Mouse (Mus musculus): ENCODE results near the gene Cyp2d26. TPM values are rescaled to one million over a fixed set of nuclear protein-coding genes. Genes with fewer than 3 reads are reported as not detected.

Gene Cyp2d26
- polyA plus RNA-seq, 1 experiment, result 0.30 TPM

GRCm38 (mm10) chr15:82814806-82815205, 20.7 kb upstream of the Cyp2d26 start:
- H3K4me3 ChIP-seq (ENCODE audit: extremely low read depth, insufficient read depth, insufficient read length), result no peak overlapping the region
- no peaks in the 10 kb centered on the region for H3K27me3 ChIP-seq (ENCODE audit: control insufficient read depth, insufficient read depth, low read length)
- H3K27ac ChIP-seq (ENCODE audit: insufficient read depth, low read length), result no peak overlapping the region
- peaks cover 26% of the 10 kb centered on the region for H3K36me3 ChIP-seq (ENCODE audit: control insufficient read depth, insufficient read depth, low read length)
- DNase-seq (ENCODE audit: low read depth in 1 of 2, low spot score in 2 of 2), result peak; percentile 26 to 51
- H3K4me1 ChIP-seq (ENCODE audit: control insufficient read depth, insufficient read depth, insufficient read length), result no peaks in the 10 kb centered on the region
- TF ChIP-seq POLR2A (IDR thresholded peaks at IDR 0.05; ENCODE audit: low read depth, low read length) (no peak), CTCF (IDR thresholded peaks at IDR 0.05; ENCODE audit: extremely low read depth, insufficient read depth, insufficient read length, insufficient replicate concordance) (peak; percentile 73; the same call in 1 of the 2 replicates)
- WGBS, result 79% methylated on average over 4 of the region's 4 CpGs

- TF ChIP-seq POLR2A (IDR thresholded peaks at IDR 0.05; ENCODE audit: low read depth, low read length) (no peak), CTCF (IDR thresholded peaks at IDR 0.05; ENCODE audit: extremely low read depth, insufficient read depth, insufficient read length, insufficient replicate concordance) (no peak)
- Histone ChIP-seq H3K4me1 (ENCODE audit: control insufficient read depth, insufficient read depth, insufficient read length) (no peaks in the 10 kb centered on the region), H3K27ac (ENCODE audit: insufficient read depth, low read length) (no peak overlapping the region), H3K36me3 (ENCODE audit: control insufficient read depth, insufficient read depth, low read length) (peaks cover 26% of the 10 kb centered on the region), H3K27me3 (ENCODE audit: control insufficient read depth, insufficient read depth, low read length) (no peaks in the 10 kb centered on the region), H3K4me3 (ENCODE audit: extremely low read depth, insufficient read depth, insufficient read length) (no peak overlapping the region)
- WGBS, result 88% methylated on average over 7 of the region's 7 CpGs
- DNase-seq (ENCODE audit: low read depth in 1 of 2, low spot score in 2 of 2), result no peak
These were observed 20.2 kb upstream of the Cyp2d26 start for GRCm38 (mm10) chr15:82814321-82814720.

- H3K27ac ChIP-seq (ENCODE audit: insufficient read depth, low read length), result no peak overlapping the region
- TF ChIP-seq POLR2A (IDR thresholded peaks at IDR 0.05; ENCODE audit: low read depth, low read length) (no peak), CTCF (IDR thresholded peaks at IDR 0.05; ENCODE audit: extremely low read depth, insufficient read depth, insufficient read length, insufficient replicate concordance) (no peak)
- H3K36me3 ChIP-seq (ENCODE audit: control insufficient read depth, insufficient read depth, low read length), result peaks cover 28% of the 10 kb centered on the region
- H3K27me3 ChIP-seq (ENCODE audit: control insufficient read depth, insufficient read depth, low read length), result no peaks in the 10 kb centered on the region
- WGBS, result 76% methylated on average over 1 of the region's 1 CpGs
- H3K4me1 ChIP-seq (ENCODE audit: control insufficient read depth, insufficient read depth, insufficient read length), result no peaks in the 10 kb centered on the region
- no peak for DNase-seq (ENCODE audit: low read depth in 1 of 2, low spot score in 2 of 2)
- H3K4me3 ChIP-seq (ENCODE audit: extremely low read depth, insufficient read depth, insufficient read length), result no peak overlapping the region
These were observed 16.5 kb upstream of the Cyp2d26 start for GRCm38 (mm10) chr15:82810556-82810955.

- WGBS, result 81% methylated on average over 6 of the region's 6 CpGs
- Histone ChIP-seq H3K4me3 (ENCODE audit: extremely low read depth, insufficient read depth, insufficient read length) (no peak overlapping the region), H3K36me3 (ENCODE audit: control insufficient read depth, insufficient read depth, low read length) (peaks cover 25% of the 10 kb centered on the region), H3K4me1 (ENCODE audit: control insufficient read depth, insufficient read depth, insufficient read length) (no peaks in the 10 kb centered on the region), H3K27me3 (ENCODE audit: control insufficient read depth, insufficient read depth, low read length) (no peaks in the 10 kb centered on the region), H3K27ac (ENCODE audit: insufficient read depth, low read length) (no peak overlapping the region)
- no peak for TF ChIP-seq CTCF (IDR thresholded peaks at IDR 0.05; ENCODE audit: extremely low read depth, insufficient read depth, insufficient read length, insufficient replicate concordance)
- no peak for TF ChIP-seq POLR2A (IDR thresholded peaks at IDR 0.05; ENCODE audit: low read depth, low read length)
- DNase-seq (ENCODE audit: low read depth in 1 of 2, low spot score in 2 of 2), result no peak
These were observed 15.4 kb upstream of the Cyp2d26 start for GRCm38 (mm10) chr15:82809511-82809910.

DNA sequence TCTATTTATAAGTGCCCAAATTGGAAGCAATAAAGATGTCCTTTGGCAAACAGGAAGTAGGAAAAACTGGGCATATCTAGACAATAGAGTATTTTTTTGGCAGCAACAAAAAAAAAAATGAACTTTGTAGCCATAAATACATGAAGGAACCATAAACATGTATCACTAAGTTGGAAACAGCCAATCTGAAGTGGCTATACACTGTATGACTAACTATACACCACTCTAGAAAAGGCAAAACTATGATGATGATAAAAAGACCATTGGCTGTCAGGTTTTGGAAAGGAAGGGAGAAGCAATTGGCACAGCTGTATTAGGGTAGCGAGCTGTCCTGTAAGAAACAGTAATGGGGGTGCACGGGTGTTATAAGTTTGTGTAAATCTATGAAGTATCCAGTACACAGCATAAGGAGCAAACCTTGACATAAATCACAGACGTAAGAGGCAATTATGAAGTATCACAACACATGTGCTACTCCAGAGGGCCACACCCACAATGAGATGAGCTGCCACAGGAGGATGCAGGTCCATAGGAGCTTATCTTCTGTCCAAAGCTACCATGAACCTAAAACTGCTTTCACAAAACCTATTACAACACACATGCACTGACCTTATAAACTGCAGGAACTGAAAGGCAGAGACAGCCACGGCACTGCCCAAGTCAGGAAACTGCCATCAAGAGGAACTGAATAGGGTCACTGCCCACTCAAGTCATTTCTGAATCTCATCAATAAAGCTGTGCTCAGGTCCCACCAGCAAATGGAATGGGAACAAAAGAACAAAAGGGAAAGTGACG, 13.1 kb upstream of the Cyp2d26 start:
- WGBS, result 74% methylated on average over 5 of the region's 5 CpGs
- Histone ChIP-seq H3K36me3 (ENCODE audit: control insufficient read depth, insufficient read depth, low read length) (peaks cover 18% of the 10 kb centered on the region), H3K27ac (ENCODE audit: insufficient read depth, low read length) (no peak overlapping the region), H3K27me3 (ENCODE audit: control insufficient read depth, insufficient read depth, low read length) (no peaks in the 10 kb centered on the region), H3K4me3 (ENCODE audit: extremely low read depth, insufficient read depth, insufficient read length) (no peak overlapping the region), H3K4me1 (ENCODE audit: control insufficient read depth, insufficient read depth, insufficient read length) (no peaks in the 10 kb centered on the region)
- TF ChIP-seq CTCF (IDR thresholded peaks at IDR 0.05; ENCODE audit: extremely low read depth, insufficient read depth, insufficient read length, insufficient replicate concordance), result no peak
- no peak for TF ChIP-seq POLR2A (IDR thresholded peaks at IDR 0.05; ENCODE audit: low read depth, low read length)
- DNase-seq (ENCODE audit: low read depth in 1 of 2, low spot score in 2 of 2), result no peak

DNA sequence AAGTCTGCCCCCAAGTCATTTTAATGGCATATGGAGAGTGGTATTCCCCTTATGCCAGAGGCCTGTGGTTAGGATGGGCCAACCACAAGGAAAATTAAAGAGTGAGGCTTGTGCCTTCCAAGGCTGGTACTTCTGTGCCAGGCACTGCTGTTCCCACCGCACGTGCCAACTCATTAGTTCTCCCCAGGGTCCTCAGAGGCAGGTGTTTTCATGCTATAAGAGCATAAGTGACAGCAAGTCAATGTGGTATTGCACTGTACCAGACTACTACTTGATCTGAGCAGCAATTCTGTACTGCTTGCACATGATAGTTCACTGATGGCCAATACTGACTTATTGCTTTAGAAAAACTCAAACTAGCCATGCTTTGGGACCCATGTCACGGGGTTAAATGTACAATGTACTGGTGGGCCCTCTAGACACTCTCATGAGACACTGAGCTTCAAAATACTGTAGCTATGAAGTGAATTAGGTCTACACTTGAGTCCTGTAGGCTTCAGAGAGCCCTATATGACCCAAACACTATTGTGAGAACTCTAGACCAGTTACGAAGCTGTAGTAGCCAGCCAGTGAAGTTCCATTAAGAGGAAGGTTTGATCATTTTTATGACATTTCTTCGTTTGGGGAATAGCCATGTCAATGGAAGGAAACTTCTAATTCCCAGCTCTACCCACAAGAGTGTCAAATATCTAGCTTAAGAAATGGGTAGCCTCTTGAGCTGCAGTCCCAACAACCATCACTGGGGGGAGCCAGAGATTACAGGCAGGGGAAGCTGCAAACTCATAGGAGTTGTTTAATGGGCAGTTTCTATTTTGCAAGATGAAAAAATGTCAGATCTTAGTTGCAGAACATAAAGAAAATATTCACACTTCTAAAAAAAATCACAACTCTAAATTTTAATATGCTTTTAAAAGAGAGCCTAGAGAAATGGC, 10.9 kb upstream of the Cyp2d26 start:
- peak; percentile 36 to 77 for DNase-seq (ENCODE audit: low read depth in 1 of 2, low spot score in 2 of 2)
- WGBS, result 73% methylated on average over 5 of the region's 5 CpGs
- H3K4me3 ChIP-seq (ENCODE audit: extremely low read depth, insufficient read depth, insufficient read length), result no peak overlapping the region
- H3K27me3 ChIP-seq (ENCODE audit: control insufficient read depth, insufficient read depth, low read length), result no peaks in the 10 kb centered on the region
- TF ChIP-seq CTCF (IDR thresholded peaks at IDR 0.05; ENCODE audit: extremely low read depth, insufficient read depth, insufficient read length, insufficient replicate concordance) (peak; percentile 79; the same call in 1 of the 2 replicates), POLR2A (IDR thresholded peaks at IDR 0.05; ENCODE audit: low read depth, low read length) (no peak)
- peaks cover 5% of the 10 kb centered on the region for H3K36me3 ChIP-seq (ENCODE audit: control insufficient read depth, insufficient read depth, low read length)
- no peak overlapping the region for H3K27ac ChIP-seq (ENCODE audit: insufficient read depth, low read length)
- no peaks in the 10 kb centered on the region for H3K4me1 ChIP-seq (ENCODE audit: control insufficient read depth, insufficient read depth, insufficient read length)
